Mouse (Mus musculus): ENCODE results near the gene Hif1an. TPM values are rescaled to one million over a fixed set of nuclear protein-coding genes. Genes with fewer than 3 reads are reported as not detected.

Gene Hif1an
- polyA plus RNA-seq, 1 experiment from 2014 or later = 24.8 TPM

- Histone ChIP-seq H3K36me3 (ENCODE audit: control insufficient read depth, insufficient read depth, low read length) (no peaks in the 10 kb centered on the region), H3K9me3 (ENCODE audit: control insufficient read depth, low read length) (no peaks in the 10 kb centered on the region), H3K27ac (ENCODE audit: low read depth) (no peak overlapping the region), H3K27me3 (replicated peaks; ENCODE audit: control insufficient read depth, insufficient read depth, low read length) (peaks cover 9% of the 10 kb centered on the region), H3K4me1 (replicated peaks; ENCODE audit: control insufficient read depth, insufficient read depth, low read length) (no peaks in the 10 kb centered on the region), H3K9ac (ENCODE audit: low read length) (no peak overlapping the region), H3K4me3 (ENCODE audit: low read depth, low read length) (no peak overlapping the region), H3K4me2 (ENCODE audit: low read length) (no peak overlapping the region)
- DNase-seq (ENCODE audit: low spot score) (no peak), ATAC-seq (replicated peaks; ENCODE audit: low FRiP score, low TSS enrichment, low read depth) (no peak; the same call in 1 of the 2 replicates)
- WGBS = 82% methylated on average over 10 of the region's 10 CpGs
Measured at GRCm38 (mm10) chr19:44582103-44582502, 19.5 kb downstream of the Hif1an start.

- Histone ChIP-seq H3K4me1 (replicated peaks; ENCODE audit: control insufficient read depth, insufficient read depth, low read length) (no peaks in the 10 kb centered on the region), H3K4me2 (ENCODE audit: low read length) (no peak overlapping the region)
- DNase-seq (ENCODE audit: low spot score) = peak; percentile 98
Measured at GRCm38 (mm10) chr19:44582638-44583309, 20.1 kb downstream of the Hif1an start.

GRCm38 (mm10) chr19:44588036-44588435, 25.4 kb downstream of the Hif1an start:
- peaks cover 9% of the 10 kb centered on the region for H3K27me3 ChIP-seq (replicated peaks; ENCODE audit: control insufficient read depth, insufficient read depth, low read length)
- ATAC-seq (replicated peaks; ENCODE audit: low FRiP score, low TSS enrichment, low read depth) (no peak), DNase-seq (ENCODE audit: low spot score) (no peak)
- WGBS = 32% methylated on average over 4 of the region's 4 CpGs
- H3K4me1 ChIP-seq (replicated peaks; ENCODE audit: control insufficient read depth, insufficient read depth, low read length) = no peaks in the 10 kb centered on the region
- H3K4me2 ChIP-seq (ENCODE audit: low read length) = no peak overlapping the region
- H3K9ac ChIP-seq (ENCODE audit: low read length) = no peak overlapping the region
- H3K27ac ChIP-seq (ENCODE audit: low read depth) = no peak overlapping the region
- no peaks in the 10 kb centered on the region for H3K9me3 ChIP-seq (ENCODE audit: control insufficient read depth, low read length)
- no peak overlapping the region for H3K4me3 ChIP-seq (ENCODE audit: low read depth, low read length)
- H3K36me3 ChIP-seq (ENCODE audit: control insufficient read depth, insufficient read depth, low read length) = no peaks in the 10 kb centered on the region

More at GRCm38 (mm10) chr19:44582638-44583309, 20.1 kb downstream of the Hif1an start:
- no peaks in the 10 kb centered on the region for H3K36me3 ChIP-seq (ENCODE audit: control insufficient read depth, insufficient read depth, low read length)
- H3K27ac ChIP-seq (ENCODE audit: low read depth) = no peak overlapping the region
- H3K9me3 ChIP-seq (ENCODE audit: control insufficient read depth, low read length) = no peaks in the 10 kb centered on the region
- H3K27me3 ChIP-seq (replicated peaks; ENCODE audit: control insufficient read depth, insufficient read depth, low read length) = peaks cover 9% of the 10 kb centered on the region
- H3K4me3 ChIP-seq (ENCODE audit: low read depth, low read length) = no peak overlapping the region
- 31% methylated on average over 9 of the region's 9 CpGs for WGBS
- peak; percentile 80 for ATAC-seq (replicated peaks; ENCODE audit: low FRiP score, low TSS enrichment, low read depth)
- H3K9ac ChIP-seq (ENCODE audit: low read length) = no peak overlapping the region

- H3K4me2 ChIP-seq (ENCODE audit: low read length) = no peak overlapping the region
Measured at GRCm38 (mm10) chr19:44589591-44590223, 27.1 kb downstream of the Hif1an start.

GRCm38 (mm10) chr19:44590992-44591391, 28.3 kb downstream of the Hif1an start:
- ATAC-seq (replicated peaks; ENCODE audit: low FRiP score, low TSS enrichment, low read depth) (no peak), DNase-seq (ENCODE audit: low spot score) (no peak)
- no peak overlapping the region for H3K9ac ChIP-seq (ENCODE audit: low read length)
- no peak overlapping the region for H3K27ac ChIP-seq (ENCODE audit: low read depth)
- H3K36me3 ChIP-seq (ENCODE audit: control insufficient read depth, insufficient read depth, low read length) = no peaks in the 10 kb centered on the region
- no peak overlapping the region for H3K4me2 ChIP-seq (ENCODE audit: low read length)
- H3K27me3 ChIP-seq (replicated peaks; ENCODE audit: control insufficient read depth, insufficient read depth, low read length) = peaks cover 7% of the 10 kb centered on the region
- WGBS = 87% methylated on average over 18 of the region's 18 CpGs
- no peaks in the 10 kb centered on the region for H3K4me1 ChIP-seq (replicated peaks; ENCODE audit: control insufficient read depth, insufficient read depth, low read length)
- H3K4me3 ChIP-seq (ENCODE audit: low read depth, low read length) = no peak overlapping the region
- H3K9me3 ChIP-seq (ENCODE audit: control insufficient read depth, low read length) = no peaks in the 10 kb centered on the region; the same call in 1 of the 2 replicates

More at GRCm38 (mm10) chr19:44589591-44590223, 27.1 kb downstream of the Hif1an start:
- 36% methylated on average over 7 of the region's 7 CpGs for WGBS
- no peaks in the 10 kb centered on the region for H3K4me1 ChIP-seq (replicated peaks; ENCODE audit: control insufficient read depth, insufficient read depth, low read length)
- H3K4me3 ChIP-seq (ENCODE audit: low read depth, low read length) = no peak overlapping the region
- no peaks in the 10 kb centered on the region; the same call in 1 of the 2 replicates for H3K9me3 ChIP-seq (ENCODE audit: control insufficient read depth, low read length)
- no peaks in the 10 kb centered on the region for H3K36me3 ChIP-seq (ENCODE audit: control insufficient read depth, insufficient read depth, low read length)
- ATAC-seq (replicated peaks; ENCODE audit: low FRiP score, low TSS enrichment, low read depth) (no peak), DNase-seq (ENCODE audit: low spot score) (no peak)
- peaks cover 9% of the 10 kb centered on the region for H3K27me3 ChIP-seq (replicated peaks; ENCODE audit: control insufficient read depth, insufficient read depth, low read length)
- no peak overlapping the region for H3K27ac ChIP-seq (ENCODE audit: low read depth)
- H3K9ac ChIP-seq (ENCODE audit: low read length) = no peak overlapping the region

- 74% methylated on average over 6 of the region's 6 CpGs for WGBS
- H3K4me2 ChIP-seq (ENCODE audit: low read length) = no peak overlapping the region
- H3K36me3 ChIP-seq (ENCODE audit: control insufficient read depth, insufficient read depth, low read length) = no peaks in the 10 kb centered on the region
- H3K27ac ChIP-seq (ENCODE audit: low read depth) = no peak overlapping the region
- H3K4me3 ChIP-seq (ENCODE audit: low read depth, low read length) = no peak overlapping the region
- H3K4me1 ChIP-seq (replicated peaks; ENCODE audit: control insufficient read depth, insufficient read depth, low read length) = no peaks in the 10 kb centered on the region
- no peak for ATAC-seq (replicated peaks; ENCODE audit: low FRiP score, low TSS enrichment, low read depth)
- H3K9ac ChIP-seq (ENCODE audit: low read length) = no peak overlapping the region
- 0 out of 2 replicates have a peak, but pooled peaks cover 2% of the 10 kb centered on the region for H3K27me3 ChIP-seq (replicated peaks; ENCODE audit: control insufficient read depth, insufficient read depth, low read length)
- DNase-seq (ENCODE audit: low spot score) = no peak
- H3K9me3 ChIP-seq (ENCODE audit: control insufficient read depth, low read length) = no peaks in the 10 kb centered on the region; the same call in 1 of the 2 replicates
Measured at GRCm38 (mm10) chr19:44591638-44592037, 29.0 kb downstream of the Hif1an start.

- no peak overlapping the region for H3K9ac ChIP-seq (ENCODE audit: low read length)
- no peaks in the 10 kb centered on the region for H3K4me1 ChIP-seq (replicated peaks; ENCODE audit: control insufficient read depth, insufficient read depth, low read length)
- no peaks in the 10 kb centered on the region for H3K36me3 ChIP-seq (ENCODE audit: control insufficient read depth, insufficient read depth, low read length)
- ATAC-seq (replicated peaks; ENCODE audit: low FRiP score, low TSS enrichment, low read depth) (no peak), DNase-seq (ENCODE audit: low spot score) (no peak)
- no peak overlapping the region for H3K27ac ChIP-seq (ENCODE audit: low read depth)
- 97% methylated on average over 14 of the region's 14 CpGs for WGBS
- H3K4me2 ChIP-seq (ENCODE audit: low read length) = no peak overlapping the region
- H3K27me3 ChIP-seq (replicated peaks; ENCODE audit: control insufficient read depth, insufficient read depth, low read length) = no peaks in the 10 kb centered on the region
- H3K4me3 ChIP-seq (ENCODE audit: low read depth, low read length) = no peak overlapping the region
- H3K9me3 ChIP-seq (ENCODE audit: control insufficient read depth, low read length) = no peaks in the 10 kb centered on the region; the same call in 1 of the 2 replicates
Measured at GRCm38 (mm10) chr19:44594180-44594579, 31.5 kb downstream of the Hif1an start.

GRCm38 (mm10) chr19:44618166-44618565, 55.5 kb downstream of the Hif1an start:
- ATAC-seq (replicated peaks; ENCODE audit: low FRiP score, low TSS enrichment, low read depth) (no peak), DNase-seq (ENCODE audit: low spot score) (no peak)
- H3K27ac ChIP-seq (ENCODE audit: low read depth) = no peak overlapping the region
- no peak overlapping the region for H3K4me2 ChIP-seq (ENCODE audit: low read length)
- no peaks in the 10 kb centered on the region for H3K36me3 ChIP-seq (ENCODE audit: control insufficient read depth, insufficient read depth, low read length)
- no peaks in the 10 kb centered on the region for H3K9me3 ChIP-seq (ENCODE audit: control insufficient read depth, low read length)
- H3K4me3 ChIP-seq (ENCODE audit: low read depth, low read length) = no peak overlapping the region
- 54% methylated on average over 7 of the region's 7 CpGs for WGBS
- H3K4me1 ChIP-seq (replicated peaks; ENCODE audit: control insufficient read depth, insufficient read depth, low read length) = no peaks in the 10 kb centered on the region
- H3K27me3 ChIP-seq (replicated peaks; ENCODE audit: control insufficient read depth, insufficient read depth, low read length) = no peaks in the 10 kb centered on the region
- H3K9ac ChIP-seq (ENCODE audit: low read length) = no peak overlapping the region

All from intestine, embryonic 14.5 days (tissue).